Mouse (Mus musculus) embryonic fibroblast, embryonic 13.5 days (primary cell): ENCODE data around the gene Aldh1a1.

ENCODE experiments used
- CTCF ChIP-seq: IDR thresholded peaks from 2 replicates; pipeline ENCODE4 v1.5.1; 2011; ENCODE audit warnings: mild to moderate bottlenecking, control low read depth, low read length, moderate library complexity, borderline replicate concordance; ENCODE audit not compliant: insufficient read depth
- POLR2A ChIP-seq: IDR thresholded peaks from 2 replicates; pipeline ENCODE4 v1.6.1; 2011; ENCODE audit warnings: low read depth, mild to moderate bottlenecking, control low read depth, low read length, moderate library complexity

- no peak for TF ChIP-seq CTCF
- no peak for TF ChIP-seq POLR2A
Observed at GRCm38 (mm10) chr19:20644346-20644745, 151.8 kb downstream of the Aldh1a1 start.
